Mouse (Mus musculus): ENCODE results near the gene Hoxb5.

The Hoxb5 gene

GRCm38 (mm10) chr11:96342576-96342930 is 39.4 kb downstream of the Hoxb5 start:
- no peak for DNase-seq

GRCm38 (mm10) chr11:96343206-96343745 is 40.1 kb downstream of the Hoxb5 start:
- no peak for DNase-seq

GRCm38 (mm10) chr11:96344061-96344877 is 41.1 kb downstream of the Hoxb5 start:
- no peak for DNase-seq

GRCm38 (mm10) chr11:96344878-96345159 is 41.7 kb downstream of the Hoxb5 start:
- no peak for DNase-seq

- DNase-seq, result no peak
These were observed 42.2 kb downstream of the Hoxb5 start for GRCm38 (mm10) chr11:96345220-96345892.

GRCm38 (mm10) chr11:96345893-96346806 is 43.0 kb downstream of the Hoxb5 start:
- DNase-seq, result no peak

- DNase-seq, result no peak
These were observed 43.9 kb downstream of the Hoxb5 start for GRCm38 (mm10) chr11:96346916-96347520.

GRCm38 (mm10) chr11:96347717-96348116 is 44.6 kb downstream of the Hoxb5 start:
- no peak for DNase-seq

GRCm38 (mm10) chr11:96348141-96348928 is 45.2 kb downstream of the Hoxb5 start:
- DNase-seq, result no peak

- DNase-seq, result no peak
These were observed 45.9 kb downstream of the Hoxb5 start for GRCm38 (mm10) chr11:96348988-96349387.

GRCm38 (mm10) chr11:96349491-96350340 is 46.6 kb downstream of the Hoxb5 start:
- no peak for DNase-seq

GRCm38 (mm10) chr11:96350341-96350624 is 47.1 kb downstream of the Hoxb5 start, which contains the start of gene Hoxb2:
Hoxb2 (plus strand) TSS chr11:96350525.
- no peak for DNase-seq

GRCm38 (mm10) chr11:96350791-96351190 is 47.7 kb downstream of the Hoxb5 start:
- no peak for DNase-seq

GRCm38 (mm10) chr11:96351312-96351711 is 48.2 kb downstream of the Hoxb5 start:
- no peak for DNase-seq

- peak; percentile 64 for DNase-seq
These were observed 48.7 kb downstream of the Hoxb5 start for GRCm38 (mm10) chr11:96351831-96352230.

- DNase-seq, result peak; percentile 37
These were observed 49.8 kb downstream of the Hoxb5 start for GRCm38 (mm10) chr11:96352691-96353521.

- no peak for DNase-seq
These were observed 50.3 kb downstream of the Hoxb5 start for GRCm38 (mm10) chr11:96353522-96353841.

GRCm38 (mm10) chr11:96353939-96354338 is 50.8 kb downstream of the Hoxb5 start:
- DNase-seq, result peak; percentile 18

- DNase-seq, result peak; percentile 50
These were observed 51.2 kb downstream of the Hoxb5 start for GRCm38 (mm10) chr11:96354376-96354775.

- no peak for DNase-seq
These were observed 51.7 kb downstream of the Hoxb5 start for GRCm38 (mm10) chr11:96354801-96355311.
